Mouse (Mus musculus): ENCODE data around the gene Zfc3h1. TPM values are rescaled to one million over a fixed set of nuclear protein-coding genes. Genes with fewer than 3 reads are reported as not detected.
A peak's percentile ranks its signal among the peaks of the same experiment; 100 is the strongest.

Zfc3h1 gene
- polyA plus RNA-seq, 1 experiment, result 46.8 TPM

GRCm38 (mm10) chr10:115358216-115358919 lies 26.4 kb upstream of the Zfc3h1 start:
- no peak overlapping the region for H3K4me3 ChIP-seq (ENCODE audit: control insufficient read depth, insufficient read depth, low read length)
- H3K27me3 ChIP-seq (ENCODE audit: control insufficient read depth, insufficient read depth, low read length), result no peaks in the 10 kb centered on the region
- peaks cover 7% of the 10 kb centered on the region; the same call in 1 of the 2 replicates for H3K36me3 ChIP-seq (ENCODE audit: control insufficient read depth, insufficient read depth, low read length)
- H3K4me1 ChIP-seq (replicated peaks; ENCODE audit: control insufficient read depth, insufficient read depth, low read length), result peaks cover 5% of the 10 kb centered on the region; the same call in 1 of the 2 replicates
- H3K27ac ChIP-seq (ENCODE audit: control insufficient read depth, insufficient read depth, low read length), result no peak overlapping the region
- no peak for DNase-seq
- TF ChIP-seq POLR2A (IDR thresholded peaks at IDR 0.05; ENCODE audit: control insufficient read depth, extremely low read depth, insufficient read depth, low read length, poor library complexity) (no peak), CTCF (IDR thresholded peaks at IDR 0.05; ENCODE audit: borderline replicate concordance, control insufficient read depth, extremely low read depth, insufficient read depth, low read length, poor library complexity) (no peak)
- WGBS, result 96% methylated on average over 17 of the region's 17 CpGs

DNA sequence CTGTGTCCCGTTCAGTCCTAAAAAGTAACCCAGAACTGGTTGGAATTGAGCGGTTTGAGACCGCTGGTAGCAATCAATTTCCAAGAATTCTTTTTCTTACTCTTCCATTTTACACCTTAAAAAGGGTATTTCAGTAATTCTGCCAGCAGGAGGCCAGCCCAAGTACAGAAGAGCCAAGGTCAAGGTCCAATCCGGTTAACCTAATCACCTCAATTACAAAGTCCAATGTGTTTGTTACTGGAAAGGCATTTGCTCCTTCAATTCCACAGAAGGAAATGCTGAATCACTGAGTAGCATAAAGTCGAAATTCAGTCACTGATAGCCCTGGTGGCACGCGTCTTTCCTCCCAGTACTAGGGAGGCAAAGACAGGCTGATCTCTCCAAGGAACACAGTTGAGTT lies 25.7 kb upstream of the Zfc3h1 start:
- no peaks in the 10 kb centered on the region for H3K27me3 ChIP-seq (ENCODE audit: control insufficient read depth, insufficient read depth, low read length)
- H3K27ac ChIP-seq (ENCODE audit: control insufficient read depth, insufficient read depth, low read length), result no peak overlapping the region
- no peak for DNase-seq
- TF ChIP-seq CTCF (IDR thresholded peaks at IDR 0.05; ENCODE audit: borderline replicate concordance, control insufficient read depth, extremely low read depth, insufficient read depth, low read length, poor library complexity) (no peak), POLR2A (IDR thresholded peaks at IDR 0.05; ENCODE audit: control insufficient read depth, extremely low read depth, insufficient read depth, low read length, poor library complexity) (no peak)
- no peak overlapping the region for H3K4me3 ChIP-seq (ENCODE audit: control insufficient read depth, insufficient read depth, low read length)
- H3K36me3 ChIP-seq (ENCODE audit: control insufficient read depth, insufficient read depth, low read length), result peaks cover 7% of the 10 kb centered on the region; the same call in 1 of the 2 replicates
- WGBS, result 96% methylated on average over 7 of the region's 7 CpGs
- H3K4me1 ChIP-seq (replicated peaks; ENCODE audit: control insufficient read depth, insufficient read depth, low read length), result peaks cover 5% of the 10 kb centered on the region; the same call in 1 of the 2 replicates

DNA sequence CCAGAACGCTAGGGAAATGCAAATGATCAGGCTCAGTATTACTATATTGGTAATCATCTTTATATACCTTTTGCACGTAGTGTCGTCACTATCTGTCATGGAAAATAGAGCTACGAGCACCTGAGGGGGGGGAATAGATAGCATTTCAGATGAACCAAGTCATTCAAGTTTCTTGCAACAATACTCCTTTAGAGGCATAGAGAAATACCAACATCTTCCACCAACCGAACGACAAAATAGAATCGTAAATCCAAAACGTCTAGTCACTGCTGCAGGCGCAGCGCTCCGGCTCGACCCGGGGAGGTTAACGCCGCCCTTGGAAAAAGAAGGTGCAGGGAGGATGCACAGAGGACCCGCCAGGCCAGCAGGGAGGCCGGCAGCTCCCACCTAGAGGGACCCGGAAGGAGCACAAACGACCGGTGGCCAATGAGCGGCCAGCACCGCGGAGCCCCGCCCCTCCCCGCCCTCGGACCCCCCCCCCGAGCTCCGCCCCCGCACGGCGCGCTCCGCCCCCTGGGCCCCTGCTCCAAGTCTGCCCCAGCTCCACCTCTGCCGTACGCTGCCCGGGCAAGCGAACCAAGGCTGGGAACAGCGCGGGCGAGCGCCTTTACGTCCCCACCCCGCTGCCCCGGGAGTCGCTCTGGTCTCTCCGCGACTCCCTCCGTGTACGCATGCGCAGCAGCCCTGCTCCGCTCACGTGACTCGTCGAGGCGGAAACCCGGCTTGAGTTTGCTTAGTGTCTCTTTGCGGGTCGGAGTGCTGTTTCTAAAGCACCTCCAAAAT lies 22.7 kb upstream of the Zfc3h1 start, which contains the start of gene Tmem19:
Gene Tmem19, minus strand, starts transcription at position 662 of the 783 bp plus-strand sequence.
- Histone ChIP-seq H3K4me1 (replicated peaks; ENCODE audit: control insufficient read depth, insufficient read depth, low read length) (peaks cover 5% of the 10 kb centered on the region; the same call in 1 of the 2 replicates), H3K4me3 (ENCODE audit: control insufficient read depth, insufficient read depth, low read length) (peak within 1 kb of the TSS; percentile 55), H3K36me3 (ENCODE audit: control insufficient read depth, insufficient read depth, low read length) (0 out of 2 replicates have a peak, but pooled peaks cover 2% of the 10 kb centered on the region), H3K27ac (ENCODE audit: control insufficient read depth, insufficient read depth, low read length) (peak within 1 kb of the TSS; percentile 74), H3K27me3 (ENCODE audit: control insufficient read depth, insufficient read depth, low read length) (no peaks in the 10 kb centered on the region)
- TF ChIP-seq POLR2A (IDR thresholded peaks at IDR 0.05; ENCODE audit: control insufficient read depth, extremely low read depth, insufficient read depth, low read length, poor library complexity) (peak; percentile 77), CTCF (IDR thresholded peaks at IDR 0.05; ENCODE audit: borderline replicate concordance, control insufficient read depth, extremely low read depth, insufficient read depth, low read length, poor library complexity) (no peak)
- WGBS, result under 1% methylated on average over 58 of the region's 58 CpGs
- peak; percentile 93 for DNase-seq

DNA sequence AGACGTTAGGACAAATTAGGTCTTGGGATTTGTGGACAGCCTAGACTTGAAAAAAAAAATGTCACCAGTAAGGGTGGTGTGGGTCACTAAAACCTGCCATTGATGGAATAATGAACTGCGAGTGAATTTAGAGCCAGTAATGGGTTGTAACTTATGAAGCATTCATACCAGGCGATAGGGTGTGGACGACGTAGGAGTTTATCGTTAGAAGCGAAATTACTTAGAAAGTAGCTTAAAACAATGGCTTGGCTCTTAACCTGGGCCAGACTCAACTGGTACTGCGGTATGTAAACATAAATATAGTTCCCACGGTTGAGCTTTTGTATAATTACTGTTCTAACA lies 22.2 kb upstream of the Zfc3h1 start:
- Histone ChIP-seq H3K4me3 (ENCODE audit: control insufficient read depth, insufficient read depth, low read length) (peak overlapping the region; percentile 55), H3K27ac (ENCODE audit: control insufficient read depth, insufficient read depth, low read length) (peak overlapping the region; percentile 74), H3K36me3 (ENCODE audit: control insufficient read depth, insufficient read depth, low read length) (no peaks in the 10 kb centered on the region), H3K27me3 (ENCODE audit: control insufficient read depth, insufficient read depth, low read length) (no peaks in the 10 kb centered on the region), H3K4me1 (replicated peaks; ENCODE audit: control insufficient read depth, insufficient read depth, low read length) (peaks cover 5% of the 10 kb centered on the region; the same call in 1 of the 2 replicates)
- TF ChIP-seq CTCF (IDR thresholded peaks at IDR 0.05; ENCODE audit: borderline replicate concordance, control insufficient read depth, extremely low read depth, insufficient read depth, low read length, poor library complexity) (no peak), POLR2A (IDR thresholded peaks at IDR 0.05; ENCODE audit: control insufficient read depth, extremely low read depth, insufficient read depth, low read length, poor library complexity) (no peak)
- DNase-seq, result no peak
- WGBS, result 4% methylated on average over 9 of the region's 9 CpGs

GRCm38 (mm10) chr10:115363151-115363550 lies 21.6 kb upstream of the Zfc3h1 start:
- peaks cover 5% of the 10 kb centered on the region; the same call in 1 of the 2 replicates for H3K4me1 ChIP-seq (replicated peaks; ENCODE audit: control insufficient read depth, insufficient read depth, low read length)
- whole genome bisulfite sequencing, result 12% methylated on average over 4 of the region's 4 CpGs
- peak; percentile 48 for DNase-seq
- no peaks in the 10 kb centered on the region for H3K27me3 ChIP-seq (ENCODE audit: control insufficient read depth, insufficient read depth, low read length)
- no peak for TF ChIP-seq POLR2A (IDR thresholded peaks at IDR 0.05; ENCODE audit: control insufficient read depth, extremely low read depth, insufficient read depth, low read length, poor library complexity)
- TF ChIP-seq CTCF (IDR thresholded peaks at IDR 0.05; ENCODE audit: borderline replicate concordance, control insufficient read depth, extremely low read depth, insufficient read depth, low read length, poor library complexity), result no peak
- H3K27ac ChIP-seq (ENCODE audit: control insufficient read depth, insufficient read depth, low read length), result peak overlapping the region; percentile 46
- no peaks in the 10 kb centered on the region for H3K36me3 ChIP-seq (ENCODE audit: control insufficient read depth, insufficient read depth, low read length)
- no peak overlapping the region for H3K4me3 ChIP-seq (ENCODE audit: control insufficient read depth, insufficient read depth, low read length)

DNA sequence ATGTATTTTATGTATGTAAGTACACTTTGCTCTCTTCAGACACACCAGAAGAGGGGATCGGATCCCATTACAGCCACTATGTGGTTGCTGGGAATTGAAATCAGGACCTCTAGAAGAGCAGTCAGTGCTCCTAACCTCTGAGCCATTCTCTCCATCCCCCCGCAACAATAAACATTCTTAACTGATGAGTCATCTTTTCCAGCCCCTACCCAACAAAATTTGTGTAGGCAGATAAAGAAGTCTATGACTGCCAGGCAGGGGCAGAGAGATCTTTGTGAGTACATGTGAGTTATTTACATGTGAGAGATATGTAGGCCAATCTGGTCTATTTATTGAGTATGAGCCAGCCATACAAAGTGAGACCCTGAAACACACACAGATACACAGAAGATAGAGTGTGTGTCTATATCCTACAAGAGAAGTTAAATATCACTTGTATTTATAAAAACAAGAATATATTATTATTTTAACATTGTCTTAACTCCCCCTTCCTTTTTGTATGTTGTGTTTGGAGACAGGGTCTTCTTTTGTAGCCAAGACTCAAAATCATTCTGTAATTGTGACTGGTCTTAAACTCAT lies 3.2 kb upstream of the Zfc3h1 start:
- Histone ChIP-seq H3K4me1 (replicated peaks; ENCODE audit: control insufficient read depth, insufficient read depth, low read length) (peaks cover 4% of the 10 kb centered on the region), H3K4me3 (ENCODE audit: control insufficient read depth, insufficient read depth, low read length) (no peak overlapping the region), H3K36me3 (ENCODE audit: control insufficient read depth, insufficient read depth, low read length) (no peaks in the 10 kb centered on the region), H3K27me3 (ENCODE audit: control insufficient read depth, insufficient read depth, low read length) (no peaks in the 10 kb centered on the region), H3K27ac (ENCODE audit: control insufficient read depth, insufficient read depth, low read length) (no peak overlapping the region)
- DNase-seq, result no peak
- whole genome bisulfite sequencing, result 97% methylated on average over 2 of the region's 2 CpGs
- no peak for TF ChIP-seq POLR2A (IDR thresholded peaks at IDR 0.05; ENCODE audit: control insufficient read depth, extremely low read depth, insufficient read depth, low read length, poor library complexity)
- no peak for TF ChIP-seq CTCF (IDR thresholded peaks at IDR 0.05; ENCODE audit: borderline replicate concordance, control insufficient read depth, extremely low read depth, insufficient read depth, low read length, poor library complexity)
